Mouse (Mus musculus): ENCODE results near the gene Sox5.

Gene Sox5

GRCm38 (mm10) chr6:144710816-144711215, 71.0 kb downstream of the Sox5 start:
- DNase-seq: peak; percentile 25 to 43

GRCm38 (mm10) chr6:144709614-144710180, 72.1 kb downstream of the Sox5 start:
- no peak for DNase-seq

- no peak for DNase-seq
These were observed 73.4 kb downstream of the Sox5 start for GRCm38 (mm10) chr6:144708410-144708809.

- DNase-seq: no peak
These were observed 73.8 kb downstream of the Sox5 start for GRCm38 (mm10) chr6:144707976-144708375.

GRCm38 (mm10) chr6:144704962-144705361, 76.8 kb downstream of the Sox5 start:
- no peak for DNase-seq

GRCm38 (mm10) chr6:144695660-144696059, 86.1 kb downstream of the Sox5 start:
- DNase-seq: peak in 1 of 2 experiments; percentile 11

GRCm38 (mm10) chr6:144693211-144693899, 88.4 kb downstream of the Sox5 start:
- no peak for DNase-seq

- DNase-seq: no peak
These were observed 90.3 kb downstream of the Sox5 start for GRCm38 (mm10) chr6:144691298-144692041.

GRCm38 (mm10) chr6:144689076-144689475, 92.7 kb downstream of the Sox5 start:
- DNase-seq: no peak

GRCm38 (mm10) chr6:144687681-144688080, 94.1 kb downstream of the Sox5 start:
- no peak for DNase-seq

GRCm38 (mm10) chr6:144681045-144681789, 100.6 kb downstream of the Sox5 start:
- DNase-seq: no peak

- DNase-seq: no peak
These were observed 104.2 kb downstream of the Sox5 start for GRCm38 (mm10) chr6:144677491-144678133.

- peak in 1 of 2 experiments; percentile 6 for DNase-seq
These were observed 106.7 kb downstream of the Sox5 start for GRCm38 (mm10) chr6:144675111-144675510.

GRCm38 (mm10) chr6:144673906-144674305, 107.9 kb downstream of the Sox5 start:
- DNase-seq: no peak

- no peak for DNase-seq
These were observed 111.2 kb downstream of the Sox5 start for GRCm38 (mm10) chr6:144670433-144671167.

- DNase-seq: no peak
These were observed 115.2 kb downstream of the Sox5 start for GRCm38 (mm10) chr6:144666617-144667016.

GRCm38 (mm10) chr6:144664765-144665164, 117.0 kb downstream of the Sox5 start:
- no peak for DNase-seq

- no peak for DNase-seq
These were observed 118.2 kb downstream of the Sox5 start for GRCm38 (mm10) chr6:144663516-144664074.

- no peak for DNase-seq
These were observed 122.4 kb downstream of the Sox5 start for GRCm38 (mm10) chr6:144659115-144660108.

- DNase-seq: no peak
These were observed 128.9 kb downstream of the Sox5 start for GRCm38 (mm10) chr6:144652876-144653275.

Data from cerebellum, postnatal 25 days (tissue).